Mouse (Mus musculus) olfactory bulb, adult 2 months (tissue): ENCODE results near the gene Dusp18.

Experiments used
- CTCF ChIP-seq: fragments of 200-500 bp; IDR thresholded peaks from 2 replicates; pipeline ENCODE4 v1.5.1; 2012; ENCODE audit warnings: low read depth, mild to moderate bottlenecking, low read length, moderate library complexity; ENCODE audit not compliant: insufficient read depth
- POLR2A ChIP-seq: fragments of 200-500 bp; IDR thresholded peaks from 2 replicates; pipeline ENCODE4 v1.6.1; 2012; ENCODE audit warnings: mild to moderate bottlenecking, low read depth, low read length, moderate library complexity; ENCODE audit not compliant: insufficient read depth

DNA sequence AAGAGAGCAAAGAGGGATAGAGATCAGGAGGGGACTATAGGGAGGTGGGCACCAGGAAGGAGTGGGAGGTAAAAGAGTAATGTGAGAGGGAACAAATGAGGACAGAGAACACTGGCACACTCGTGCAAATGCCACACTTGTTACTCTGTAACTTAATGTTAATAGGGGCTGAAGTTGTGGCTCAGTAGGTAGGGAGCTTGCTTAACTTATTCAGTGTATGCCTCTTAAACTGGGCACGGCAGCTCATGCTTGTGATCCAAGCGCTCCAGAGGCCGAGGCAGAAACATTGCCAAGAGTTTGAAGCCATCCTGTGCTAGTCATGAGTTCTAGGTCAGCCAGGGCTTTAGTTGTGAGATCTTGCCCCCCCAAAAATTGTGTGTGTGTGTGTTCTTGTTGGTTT, 40.1 kb downstream of the Dusp18 start:
- TF ChIP-seq POLR2A (no peak), CTCF (no peak)
